Mouse (Mus musculus): Measurements from ENCODE around the gene Srsf2. TPM values are rescaled to one million over a fixed set of nuclear protein-coding genes. Genes with fewer than 3 reads are reported as not detected.
A peak's percentile ranks its signal among the peaks of the same experiment; 100 is the strongest.
"Not testable (repeated sequence)": the region's sequence is repeated elsewhere in the genome, so short reads cannot be mapped to it uniquely, and the experiment has no call there.

Srsf2 gene
- polyA plus RNA-seq, 1 experiment = 448 TPM

GRCm38 (mm10) chr11:116838936-116839335 is 14.0 kb downstream of the Srsf2 start:
- 82% methylated on average over 14 of the region's 14 CpGs for WGBS
- no peak for DNase-seq
- Histone ChIP-seq H3K4me3 (replicated peaks; ENCODE audit: extremely low read depth, low read depth, low read length) (no peak overlapping the region), H3K4me1 (ENCODE audit: control insufficient read depth, insufficient read depth, low read length) (peaks cover 4% of the 10 kb centered on the region; the same call in 1 of the 2 replicates)
- TF ChIP-seq CTCF (IDR thresholded peaks at IDR 0.05; ENCODE audit: insufficient read depth, low read length) = no peak
- TF ChIP-seq POLR2A (IDR thresholded peaks at IDR 0.05; ENCODE audit: borderline replicate concordance, extremely low read depth, low read depth, low read length) = no peak

- peaks cover 4% of the 10 kb centered on the region; the same call in 1 of the 2 replicates for H3K4me1 ChIP-seq (ENCODE audit: control insufficient read depth, insufficient read depth, low read length)
- H3K4me3 ChIP-seq (replicated peaks; ENCODE audit: extremely low read depth, low read depth, low read length) = no peak overlapping the region
- TF ChIP-seq CTCF (IDR thresholded peaks at IDR 0.05; ENCODE audit: insufficient read depth, low read length) (no peak), POLR2A (IDR thresholded peaks at IDR 0.05; ENCODE audit: borderline replicate concordance, extremely low read depth, low read depth, low read length) (no peak)
- 88% methylated on average over 10 of the region's 10 CpGs for WGBS
- DNase-seq = no peak
These were observed 15.5 kb downstream of the Srsf2 start for GRCm38 (mm10) chr11:116837441-116837840.

GRCm38 (mm10) chr11:116836283-116836682 is 16.6 kb downstream of the Srsf2 start:
- DNase-seq = no peak
- TF ChIP-seq CTCF (IDR thresholded peaks at IDR 0.05; ENCODE audit: insufficient read depth, low read length) = no peak
- TF ChIP-seq POLR2A (IDR thresholded peaks at IDR 0.05; ENCODE audit: borderline replicate concordance, extremely low read depth, low read depth, low read length) = no peak
- Histone ChIP-seq H3K4me3 (replicated peaks; ENCODE audit: extremely low read depth, low read depth, low read length) (no peak overlapping the region), H3K4me1 (ENCODE audit: control insufficient read depth, insufficient read depth, low read length) (no peaks in the 10 kb centered on the region)
- 80% methylated on average over 4 of the region's 4 CpGs for WGBS

DNA sequence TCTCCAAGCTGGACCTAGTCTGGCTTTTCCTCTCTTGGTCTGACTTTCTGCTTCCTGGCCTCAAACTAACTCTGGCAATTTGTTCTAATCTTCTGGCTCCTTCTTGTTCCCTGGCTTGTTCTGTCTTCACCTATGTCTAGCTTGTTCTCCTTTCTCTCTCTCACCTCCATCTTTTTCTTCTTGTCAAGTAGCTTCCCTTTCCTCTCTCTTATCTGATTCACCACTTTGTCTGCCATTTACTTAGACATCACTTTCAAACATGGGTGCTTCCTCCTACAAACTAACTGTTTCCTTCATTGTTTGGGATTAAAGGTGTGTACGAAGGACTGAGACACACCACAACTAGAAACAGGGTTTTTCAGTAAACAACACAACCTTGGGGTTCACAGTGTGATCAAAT is 17.9 kb downstream of the Srsf2 start:
- no peak for DNase-seq
- TF ChIP-seq POLR2A (IDR thresholded peaks at IDR 0.05; ENCODE audit: borderline replicate concordance, extremely low read depth, low read depth, low read length) (no peak), CTCF (IDR thresholded peaks at IDR 0.05; ENCODE audit: insufficient read depth, low read length) (no peak)
- no peaks in the 10 kb centered on the region for H3K4me1 ChIP-seq (ENCODE audit: control insufficient read depth, insufficient read depth, low read length)
- no peak overlapping the region for H3K4me3 ChIP-seq (replicated peaks; ENCODE audit: extremely low read depth, low read depth, low read length)
- WGBS = 79% methylated on average over 1 of the region's 1 CpGs

- no peak overlapping the region for H3K4me3 ChIP-seq (replicated peaks; ENCODE audit: extremely low read depth, low read depth, low read length)
- 46% methylated on average over 4 of the region's 4 CpGs for WGBS
- peaks cover 3% of the 10 kb centered on the region; the same call in 1 of the 2 replicates for H3K4me1 ChIP-seq (ENCODE audit: control insufficient read depth, insufficient read depth, low read length)
- no peak for DNase-seq
- TF ChIP-seq CTCF (IDR thresholded peaks at IDR 0.05; ENCODE audit: insufficient read depth, low read length) (no peak), POLR2A (IDR thresholded peaks at IDR 0.05; ENCODE audit: borderline replicate concordance, extremely low read depth, low read depth, low read length) (no peak)
These were observed 20.7 kb downstream of the Srsf2 start for GRCm38 (mm10) chr11:116832172-116832685.

GRCm38 (mm10) chr11:116827534-116828165 is 25.2 kb downstream of the Srsf2 start, which contains the start of gene Mxra7:
TSS of gene Mxra7 (minus strand) at chr11:116828046.
- Histone ChIP-seq H3K4me3 (replicated peaks; ENCODE audit: extremely low read depth, low read depth, low read length) (peak within 1 kb of the TSS; percentile 75), H3K4me1 (ENCODE audit: control insufficient read depth, insufficient read depth, low read length) (peaks cover 9% of the 10 kb centered on the region)
- TF ChIP-seq CTCF (IDR thresholded peaks at IDR 0.05; ENCODE audit: insufficient read depth, low read length) (no peak), POLR2A (IDR thresholded peaks at IDR 0.05; ENCODE audit: borderline replicate concordance, extremely low read depth, low read depth, low read length) (peak; percentile 69; the same call in 1 of the 2 replicates)
- WGBS = 1% methylated on average over 69 of the region's 71 CpGs
- peak; percentile 86 for DNase-seq

DNA sequence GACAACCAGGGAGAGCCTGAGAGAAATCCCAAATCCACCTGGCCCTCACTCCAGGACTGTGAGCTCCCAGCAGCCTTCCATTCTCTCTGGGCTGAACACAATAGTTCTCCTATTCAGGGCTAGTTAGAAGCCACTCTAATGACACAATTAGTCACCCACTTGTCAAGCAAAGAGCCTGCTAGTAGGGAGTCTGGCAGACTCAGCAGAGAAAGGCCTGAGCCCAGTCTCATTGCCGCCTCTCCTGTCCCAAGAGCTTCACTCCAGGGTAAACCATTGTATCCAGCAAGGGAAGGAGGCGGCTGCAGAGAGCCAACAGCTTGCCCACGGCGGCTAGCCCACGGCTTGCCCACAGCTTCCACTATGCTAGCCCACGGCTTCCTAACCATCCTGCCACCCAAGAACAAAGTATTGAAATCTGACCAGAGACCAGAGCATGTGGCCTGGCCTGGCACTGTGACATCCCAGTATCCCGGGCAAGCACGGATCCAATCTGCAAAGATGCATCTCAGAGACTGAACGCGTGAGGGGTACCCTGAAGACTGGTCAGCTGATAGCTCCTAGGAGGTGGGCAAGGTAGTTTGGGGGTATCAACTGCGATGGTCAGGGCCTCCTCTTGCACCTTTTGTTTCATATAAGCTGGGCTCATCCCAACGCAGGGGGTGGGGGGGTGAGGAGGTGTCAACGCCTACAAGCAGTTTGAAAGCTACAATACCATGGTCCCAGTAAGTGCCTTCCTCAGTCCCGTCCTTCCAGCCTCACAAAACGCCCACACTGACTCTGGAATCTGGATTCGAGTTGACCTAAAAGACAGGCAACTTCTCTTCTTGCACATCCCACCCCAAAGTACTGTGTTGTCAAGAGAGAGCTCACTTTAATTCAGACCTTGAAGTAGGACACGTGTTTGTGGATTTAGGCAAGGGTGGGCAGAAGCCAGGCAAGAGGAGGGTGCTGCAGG is 26.1 kb downstream of the Srsf2 start:
- TF ChIP-seq POLR2A (IDR thresholded peaks at IDR 0.05; ENCODE audit: borderline replicate concordance, extremely low read depth, low read depth, low read length) (no peak), CTCF (IDR thresholded peaks at IDR 0.05; ENCODE audit: insufficient read depth, low read length) (no peak)
- no peak for DNase-seq
- 29% methylated on average over 17 of the region's 17 CpGs for WGBS
- peak overlapping the region; percentile 75 for H3K4me3 ChIP-seq (replicated peaks; ENCODE audit: extremely low read depth, low read depth, low read length)
- peaks cover 14% of the 10 kb centered on the region for H3K4me1 ChIP-seq (ENCODE audit: control insufficient read depth, insufficient read depth, low read length)

DNA sequence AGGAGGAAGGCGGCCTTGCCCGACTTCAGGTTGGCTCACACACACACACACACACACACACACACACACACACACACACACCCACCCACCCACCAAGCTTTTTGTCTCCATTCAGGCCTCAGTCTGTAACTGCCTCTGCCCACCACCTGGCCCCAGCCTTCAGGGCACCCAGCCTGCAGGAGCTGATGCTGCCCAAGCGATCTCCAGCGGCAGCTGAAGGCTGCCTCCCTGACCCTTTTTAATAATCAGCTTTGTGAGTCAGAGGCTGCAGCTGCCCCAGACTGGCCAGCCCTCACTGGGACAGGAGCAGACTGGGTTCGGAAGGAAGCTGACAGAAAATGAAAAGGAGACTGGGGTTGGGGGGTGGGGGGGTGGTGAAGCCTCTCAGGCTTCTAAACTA is 27.7 kb downstream of the Srsf2 start:
- H3K4me3 ChIP-seq (replicated peaks; ENCODE audit: extremely low read depth, low read depth, low read length) = no peak overlapping the region
- H3K4me1 ChIP-seq (ENCODE audit: control insufficient read depth, insufficient read depth, low read length) = peaks cover 27% of the 10 kb centered on the region
- 52% methylated on average over 5 of the region's 5 CpGs for WGBS
- no peak for DNase-seq
- TF ChIP-seq CTCF (IDR thresholded peaks at IDR 0.05; ENCODE audit: insufficient read depth, low read length) (no peak), POLR2A (IDR thresholded peaks at IDR 0.05; ENCODE audit: borderline replicate concordance, extremely low read depth, low read depth, low read length) (no peak)

GRCm38 (mm10) chr11:116823885-116824284 is 29.0 kb downstream of the Srsf2 start:
- H3K4me1 ChIP-seq (ENCODE audit: control insufficient read depth, insufficient read depth, low read length) = peaks cover 36% of the 10 kb centered on the region
- H3K4me3 ChIP-seq (replicated peaks; ENCODE audit: extremely low read depth, low read depth, low read length); DNase-seq: not testable (repeated sequence)
- WGBS = 96% methylated on average over 10 of the region's 10 CpGs

Data from lung, adult 2 months (tissue).